Mouse (Mus musculus) right cerebral cortex, postnatal 4 days (tissue): ENCODE data around the gene Olfr146.

Experiments used
- DNase-seq: peaks from one replicate; pipeline ENCODE4 v3.0.0-alpha.2; 2022

The Olfr146 gene

DNA sequence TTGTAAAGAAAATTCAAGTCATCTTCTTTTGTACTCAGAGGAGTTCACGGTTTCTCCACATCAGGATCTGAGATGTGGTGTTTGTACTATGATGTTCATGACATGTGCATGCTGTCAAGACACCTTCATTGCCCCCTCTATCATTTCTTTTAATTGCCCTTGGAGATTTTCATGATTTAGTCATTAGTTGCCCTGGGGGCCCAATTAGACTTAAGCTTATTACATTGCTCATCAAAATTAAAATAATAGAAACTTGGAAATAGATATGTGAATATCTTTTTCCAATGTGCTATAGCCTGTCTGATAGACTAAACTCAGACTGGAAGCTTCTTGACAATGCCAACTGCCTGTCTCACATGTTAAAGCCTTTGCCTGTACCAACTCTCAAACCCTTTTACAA, at the start of gene Olfr146:
TSS of gene Olfr146 (minus strand) at position 101 of the 400 bp plus-strand sequence.
- DNase-seq = no peak

DNA sequence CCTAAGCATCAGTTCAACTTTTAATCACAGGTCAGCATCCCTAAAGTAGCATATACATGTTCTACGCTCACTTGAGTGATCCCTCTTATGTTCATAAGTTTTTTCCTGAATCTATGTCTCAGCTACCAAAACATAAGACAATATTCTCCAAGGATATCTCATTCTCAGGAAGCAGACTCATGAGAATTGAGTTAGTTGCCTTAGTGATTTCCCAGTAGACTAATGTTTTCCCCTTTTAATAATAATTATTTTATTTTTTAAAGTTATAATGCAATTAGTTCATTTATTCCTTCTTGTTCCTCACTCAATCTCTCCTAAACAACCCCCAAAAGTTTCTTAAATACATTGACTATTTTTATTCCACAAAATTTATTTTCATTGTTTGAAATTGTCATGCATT, 41.7 kb upstream of the Olfr146 start, which contains the start of gene Olfr937:
TSS of gene Olfr937 (minus strand) at position 101 of the 400 bp plus-strand sequence.
- DNase-seq = no peak

GRCm38 (mm10) chr9:38999583-38999982, 23.6 kb downstream of the Olfr146 start, which contains the start of gene Olfr935:
TSS of gene Olfr935 (minus strand) at chr9:38999683.
- no peak for DNase-seq

GRCm38 (mm10) chr9:38988215-38988614, 35.0 kb downstream of the Olfr146 start, which contains the start of gene Olfr934:
TSS of gene Olfr934 (minus strand) at chr9:38988315.
- no peak for DNase-seq

DNA sequence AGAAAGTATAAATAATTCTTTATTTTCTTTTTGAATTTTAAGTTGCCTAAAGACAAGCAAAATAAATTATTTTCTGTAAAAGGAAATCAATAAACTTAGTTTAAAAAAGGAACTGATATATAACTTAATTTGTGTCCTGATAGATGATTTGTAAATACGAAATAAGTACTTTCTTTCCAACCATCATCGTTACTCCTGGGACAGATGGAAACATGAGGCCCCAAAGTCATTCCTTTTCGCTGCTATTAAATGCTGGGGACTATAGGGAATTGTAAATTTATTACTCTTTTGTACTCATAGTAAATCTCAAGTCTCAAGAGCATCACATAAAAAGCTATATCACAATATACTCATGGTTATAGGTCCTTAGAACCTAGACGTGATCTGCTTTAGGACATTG, 51.2 kb downstream of the Olfr146 start, which contains the start of gene Olfr933:
TSS of gene Olfr933 (plus strand) at position 301 of the 400 bp plus-strand sequence.
- no peak for DNase-seq
